Mouse (Mus musculus): ENCODE data around the gene Mmrn2.
A peak's percentile ranks its signal among the peaks of the same experiment; 100 is the strongest.
"Not testable (repeated sequence)": the region's sequence is repeated elsewhere in the genome, so short reads cannot be mapped to it uniquely, and the experiment has no call there.

Mmrn2 gene

DNA sequence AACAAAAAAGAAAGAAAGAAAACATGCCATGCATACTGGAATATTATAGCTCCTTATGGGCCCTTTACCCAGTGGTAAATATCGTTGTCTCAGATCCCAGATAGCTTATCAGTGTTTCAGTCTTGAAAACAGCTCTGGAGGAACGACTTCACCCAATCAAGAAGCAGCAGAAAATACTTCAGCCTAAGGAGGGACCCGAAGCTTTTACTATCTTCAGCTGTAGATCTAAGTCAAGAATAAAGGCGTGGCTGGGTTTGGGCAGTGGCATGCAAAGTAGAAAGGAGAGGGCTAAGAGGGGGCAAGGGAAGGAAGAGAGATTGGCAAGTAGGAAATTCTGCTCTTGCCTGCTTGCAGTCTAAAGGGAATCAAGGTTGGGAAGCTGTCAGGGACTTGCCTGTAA, 13.1 kb upstream of the Mmrn2 start:
- no peak for DNase-seq (ENCODE audit: low read depth, low spot score)

GRCm38 (mm10) chr14:34362726-34363445, 12.4 kb upstream of the Mmrn2 start:
- peak; percentile 31 for DNase-seq (ENCODE audit: low read depth, low spot score)

DNA sequence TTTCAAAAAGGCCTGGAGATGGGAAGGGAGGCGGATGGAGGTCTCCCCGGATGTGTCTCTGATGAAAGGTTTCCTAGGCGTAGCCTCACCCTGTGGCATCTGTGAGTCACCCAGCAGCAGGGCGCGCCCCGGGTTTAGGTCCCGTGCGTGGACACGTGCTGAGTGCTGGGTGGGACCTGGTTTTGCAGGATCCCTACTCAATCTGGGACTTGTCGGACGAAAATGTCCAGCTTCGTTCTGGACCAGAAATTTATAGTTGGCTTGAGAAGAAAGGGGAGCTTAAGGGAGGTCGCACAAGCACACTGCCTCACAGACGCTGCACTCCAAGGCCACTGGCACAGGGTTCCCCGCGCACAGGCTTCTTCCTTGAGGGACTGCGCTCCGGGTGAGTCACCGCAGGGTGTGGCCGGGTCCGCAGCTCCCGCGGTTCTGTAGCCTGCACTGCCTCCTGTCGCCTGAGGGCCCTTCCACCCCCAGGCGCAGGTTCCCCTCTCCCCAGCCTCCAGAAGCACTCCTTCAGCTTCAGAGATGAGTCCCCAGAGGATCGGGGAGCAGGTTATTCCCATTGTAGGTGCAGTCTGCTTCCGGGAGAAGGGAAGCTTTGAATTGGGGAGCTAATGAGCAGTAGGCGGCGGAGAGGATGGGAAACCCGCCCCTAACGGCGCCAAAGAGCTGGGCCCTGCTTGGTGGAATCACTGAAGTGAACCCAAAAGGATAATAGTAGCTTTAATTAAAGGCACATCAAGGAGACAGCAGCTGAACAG, 11.6 kb upstream of the Mmrn2 start:
- no peak for DNase-seq (ENCODE audit: low read depth, low spot score)

DNA sequence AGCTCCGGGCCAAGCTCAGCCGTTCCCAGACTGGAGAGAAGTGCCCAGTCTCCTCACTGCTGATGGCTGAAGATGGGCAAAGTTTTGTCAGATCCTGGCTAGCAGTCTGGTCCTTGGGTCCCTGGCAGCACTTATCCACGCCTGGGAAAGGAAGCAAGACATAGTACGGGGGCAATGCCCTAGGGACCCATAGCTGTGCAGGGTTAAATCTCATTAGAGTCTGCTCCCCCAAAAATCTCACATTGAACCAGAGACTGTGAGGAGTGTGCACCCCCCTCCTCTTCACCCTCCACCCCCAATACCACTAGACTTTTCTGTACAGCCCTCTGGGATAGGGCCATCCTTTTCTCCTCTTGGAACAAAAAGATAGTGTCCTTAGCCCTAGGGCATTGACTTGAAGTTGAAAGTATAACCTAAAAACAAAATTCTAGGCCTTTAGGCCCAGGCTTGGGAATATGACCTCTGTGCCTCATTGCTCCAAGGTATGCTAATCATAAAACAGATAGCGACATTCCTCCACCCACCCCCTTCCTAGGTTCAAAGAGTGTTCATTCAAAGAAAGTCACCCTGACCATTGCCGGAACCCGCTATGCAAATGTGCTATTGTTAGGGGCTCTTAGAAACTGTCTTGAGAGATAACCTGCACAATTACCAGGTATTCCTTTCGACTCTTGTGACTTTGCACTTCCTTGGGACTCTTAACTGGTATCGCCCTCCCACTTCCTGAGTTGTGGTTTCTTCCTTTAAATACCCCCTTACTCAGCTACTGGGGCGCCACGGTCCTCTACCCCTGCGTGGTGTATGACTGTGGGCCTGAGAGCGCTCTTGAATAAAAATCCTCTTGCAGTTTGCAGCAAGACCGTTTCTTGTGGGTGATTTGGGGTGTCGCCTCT, 10.8 kb upstream of the Mmrn2 start:
- DNase-seq (ENCODE audit: low read depth, low spot score): not testable (repeated sequence)

DNA sequence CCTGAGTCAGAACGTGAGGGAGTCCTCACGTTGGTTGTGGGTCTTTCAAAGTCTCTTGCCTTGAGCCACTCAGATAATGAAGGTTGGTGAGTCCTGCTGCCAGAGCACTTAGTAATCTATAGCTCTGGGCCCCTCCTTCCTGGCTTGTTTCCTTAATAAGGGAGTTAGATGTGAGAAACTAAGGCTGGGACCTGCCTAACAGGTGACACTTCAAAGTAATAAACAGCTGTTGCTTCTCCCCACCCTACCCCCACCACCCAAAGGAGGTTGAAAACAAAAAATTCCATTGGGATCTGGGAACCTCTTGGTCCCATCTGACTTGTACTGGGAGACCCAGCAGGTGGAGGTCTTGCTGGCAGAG, 10.1 kb upstream of the Mmrn2 start:
- DNase-seq (ENCODE audit: low read depth, low spot score): no peak

GRCm38 (mm10) chr14:34370203-34370602, 5.1 kb upstream of the Mmrn2 start:
- DNase-seq (ENCODE audit: low read depth, low spot score): peak; percentile 15

DNA sequence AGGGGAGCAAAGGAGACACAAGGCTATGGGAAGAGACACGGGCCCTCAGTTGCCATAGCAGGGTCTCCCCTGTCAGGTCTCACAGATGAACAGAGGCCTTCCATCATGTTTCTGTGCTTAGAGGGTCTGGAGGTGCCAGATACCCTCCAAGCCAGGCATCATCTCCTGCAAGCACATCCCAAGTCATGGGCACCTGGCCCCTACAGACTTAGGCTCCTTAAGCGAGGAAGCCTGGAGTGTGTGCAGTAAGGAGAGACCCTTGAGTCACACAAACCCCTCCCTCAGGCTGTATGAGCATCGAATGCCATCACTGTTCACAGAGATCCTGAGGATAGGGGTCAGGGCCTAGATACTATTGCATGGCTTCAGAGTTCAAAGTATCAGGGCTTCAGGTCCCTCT, 4.3 kb upstream of the Mmrn2 start:
- DNase-seq (ENCODE audit: low read depth, low spot score): no peak

GRCm38 (mm10) chr14:34371763-34372162, 3.5 kb upstream of the Mmrn2 start:
- peak; percentile 24 for DNase-seq (ENCODE audit: low read depth, low spot score)

GRCm38 (mm10) chr14:34372646-34373045, 2.6 kb upstream of the Mmrn2 start:
- peak; percentile 31 for DNase-seq (ENCODE audit: low read depth, low spot score)

GRCm38 (mm10) chr14:34373581-34373980, 1.7 kb upstream of the Mmrn2 start:
- DNase-seq (ENCODE audit: low read depth, low spot score): no peak

DNA sequence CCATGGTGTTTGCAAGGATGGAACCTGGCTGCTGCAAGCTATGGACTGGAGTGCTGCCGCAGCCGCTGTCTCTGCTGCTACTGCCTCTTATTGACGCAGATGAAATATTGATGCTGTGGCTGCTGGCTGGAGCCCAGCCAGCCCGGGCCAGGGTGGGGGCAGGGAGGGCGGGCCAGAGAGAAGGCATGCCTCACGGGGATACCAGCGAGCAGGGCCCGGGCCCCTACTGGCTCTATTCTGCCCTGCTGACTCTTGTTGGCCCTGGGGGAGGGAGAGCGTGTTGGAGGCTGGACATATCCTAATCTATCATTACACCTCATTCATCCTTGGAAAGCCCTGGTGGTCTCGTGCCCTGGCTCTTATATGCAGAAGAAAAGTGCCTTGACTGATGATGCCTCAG, 688 bp upstream of the Mmrn2 start, which contains the start of gene Sncg:
Gene Sncg, minus strand, starts transcription at position 213 of the 400 bp plus-strand sequence.
- DNase-seq (ENCODE audit: low read depth, low spot score): no peak

- DNase-seq (ENCODE audit: low read depth, low spot score): no peak
Observed at GRCm38 (mm10) chr14:34375941-34376340, 676 bp downstream of the Mmrn2 start.

DNA sequence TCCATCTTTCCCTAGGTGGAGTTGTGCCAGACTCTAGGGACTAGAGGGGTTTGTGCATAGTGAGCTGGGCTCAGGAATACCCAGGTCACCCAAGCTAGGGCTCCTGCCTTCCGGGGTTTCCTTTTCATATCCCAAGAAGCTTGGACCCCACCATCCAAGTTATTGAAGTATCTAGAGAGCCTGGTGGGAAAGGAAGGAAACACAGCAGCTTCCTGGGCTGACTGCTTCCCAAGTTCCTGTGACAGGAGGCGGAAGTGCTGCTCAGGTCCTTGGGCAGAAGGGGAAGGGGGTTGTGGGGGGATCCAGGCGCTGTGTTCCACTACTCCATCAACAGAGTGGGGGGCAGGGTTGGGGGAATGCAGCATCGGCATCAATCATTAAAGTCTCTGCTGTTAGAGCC, 1.9 kb downstream of the Mmrn2 start:
- no peak for DNase-seq (ENCODE audit: low read depth, low spot score)

GRCm38 (mm10) chr14:34378560-34379331, 3.5 kb downstream of the Mmrn2 start:
- DNase-seq (ENCODE audit: low read depth, low spot score): no peak

DNA sequence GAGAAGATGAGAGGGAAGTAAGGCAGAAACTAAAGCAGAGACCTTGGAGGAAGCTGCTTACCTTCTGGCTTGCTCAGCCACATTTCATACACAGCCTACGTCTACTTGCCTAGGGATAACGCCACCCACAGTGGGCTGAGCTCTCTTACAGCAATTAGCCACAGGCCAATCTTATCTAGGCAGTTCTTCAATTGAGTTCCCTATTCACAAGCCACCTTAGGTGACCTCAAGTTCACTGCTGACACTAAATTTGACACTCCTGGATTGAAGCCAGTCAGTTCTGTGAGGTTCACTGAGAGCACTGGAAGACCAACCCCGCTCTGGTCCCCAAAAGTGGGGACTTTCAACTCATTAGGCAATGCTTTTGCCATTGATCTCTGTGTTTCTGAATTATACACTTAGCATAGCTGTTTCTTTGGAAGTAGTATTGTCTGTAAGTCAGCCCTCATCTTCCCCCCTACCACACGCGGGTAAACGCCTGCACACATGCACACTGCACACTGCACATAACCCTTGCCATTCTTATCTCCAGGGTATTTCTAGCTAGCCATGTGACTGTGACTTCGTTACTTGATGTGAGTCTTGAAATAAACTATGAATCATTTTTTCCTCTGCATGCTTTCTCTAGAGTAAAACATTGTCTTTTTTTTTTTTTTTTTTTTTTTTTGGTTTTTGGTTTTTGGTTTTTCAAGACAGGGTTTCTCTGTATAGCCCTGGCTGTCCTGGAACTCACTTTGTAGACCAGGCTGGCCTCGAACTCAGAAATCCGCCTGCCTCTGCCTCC, 7.8 kb downstream of the Mmrn2 start:
- DNase-seq (ENCODE audit: low read depth, low spot score): no peak

DNA sequence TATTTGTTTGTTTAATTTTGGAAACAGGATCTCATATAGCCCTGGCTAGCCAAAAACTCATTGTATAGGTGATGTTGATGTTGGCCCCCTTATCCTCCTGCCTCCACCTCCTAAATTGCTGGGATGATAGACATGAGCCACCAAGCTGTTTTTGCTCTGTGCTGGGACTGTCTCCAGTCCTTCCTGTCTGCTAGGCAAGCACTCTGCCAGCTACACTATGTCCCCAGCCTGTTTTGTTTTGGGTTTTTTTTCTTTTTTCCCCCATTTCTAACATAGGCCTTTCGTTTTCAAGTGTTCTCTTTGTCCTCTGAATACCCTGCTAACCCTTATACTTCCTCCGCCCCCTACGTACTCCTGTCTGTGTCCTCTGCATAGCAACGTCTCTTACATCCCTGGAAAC, 18.0 kb downstream of the Mmrn2 start:
- no peak for DNase-seq (ENCODE audit: low read depth, low spot score)

- DNase-seq (ENCODE audit: low read depth, low spot score): no peak
Observed at GRCm38 (mm10) chr14:34397871-34398270, 22.6 kb downstream of the Mmrn2 start.

DNA sequence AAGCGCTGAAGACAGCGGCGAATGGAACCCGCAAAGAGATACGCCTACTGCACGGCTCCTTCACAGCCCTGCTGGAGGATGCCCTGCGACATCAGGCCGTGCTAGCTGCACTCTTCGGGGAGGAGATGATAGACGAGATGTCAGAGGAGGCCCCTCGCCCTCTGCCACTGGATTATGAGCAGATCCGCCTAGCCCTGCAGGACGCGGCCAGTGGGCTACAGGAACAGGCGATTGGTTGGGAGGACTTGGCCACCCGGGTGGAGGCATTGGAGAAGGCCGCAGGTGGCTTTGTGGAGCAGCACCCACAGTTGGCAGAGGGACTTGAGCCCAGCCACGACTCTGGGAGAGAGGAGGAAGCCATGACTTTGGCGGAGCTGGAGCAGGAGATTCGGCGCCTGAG, 23.6 kb downstream of the Mmrn2 start:
- no peak for DNase-seq (ENCODE audit: low read depth, low spot score)

- no peak for DNase-seq (ENCODE audit: low read depth, low spot score)
Observed at GRCm38 (mm10) chr14:34399301-34399700, 24.0 kb downstream of the Mmrn2 start.

DNA sequence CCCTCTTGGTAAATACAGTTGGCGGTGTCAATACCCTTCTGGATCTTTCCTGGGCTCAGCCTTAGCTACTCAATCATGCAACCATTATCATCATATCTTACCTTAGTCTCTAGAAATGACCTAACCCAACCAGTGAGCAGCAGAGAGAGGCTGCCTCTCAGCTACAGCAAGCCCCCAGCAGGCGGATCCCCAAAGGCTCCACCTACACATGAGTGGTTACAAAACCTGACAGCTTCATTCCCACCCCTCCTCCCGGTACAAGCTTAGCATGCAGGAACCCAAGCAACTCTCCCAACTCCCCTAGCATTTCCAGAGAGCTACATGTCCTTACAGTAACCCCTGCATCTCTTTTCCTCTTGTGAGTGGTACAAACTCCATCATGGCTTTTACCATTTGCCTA, 24.8 kb downstream of the Mmrn2 start:
- DNase-seq (ENCODE audit: low read depth, low spot score): no peak

DNA sequence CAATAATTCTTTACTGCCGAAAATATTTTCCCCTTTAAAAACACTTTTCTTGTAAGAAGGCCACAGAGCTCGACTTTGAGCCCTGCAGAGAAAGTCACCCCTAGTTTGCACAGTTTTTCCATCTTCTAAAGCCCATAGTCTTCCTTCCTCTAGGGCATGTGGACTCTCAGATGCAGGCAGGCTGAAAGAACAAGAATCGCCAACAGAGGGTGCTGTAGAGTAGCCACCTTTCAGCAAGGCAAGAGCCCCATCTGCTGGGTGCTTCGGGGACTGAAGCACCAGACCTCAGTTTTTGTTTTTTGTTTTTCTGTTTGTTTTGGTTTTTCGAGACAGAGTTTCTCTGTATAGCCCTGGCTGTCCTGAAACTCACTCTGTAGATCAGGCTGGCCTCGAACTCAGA, 25.9 kb downstream of the Mmrn2 start:
- DNase-seq (ENCODE audit: low read depth, low spot score): peak; percentile 80
